Mouse (Mus musculus) MEL (cell line): ENCODE results near the gene Fam110a.

Experiments
- CTCF ChIP-seq, 3 experiments: IDR thresholded peaks in 2 of 3; conservative IDR thresholded peaks in 1 of 3; 2 replicates each; pipeline ENCODE4 v1.5.1; 2011 to 2012; ENCODE audit warnings: low read length in 3 of 3, low read depth in 2 of 3, mild to moderate bottlenecking in 2 of 3, improper control_type of control experiment in 1 of 3, inconsistent platforms in 1 of 3, mixed read lengths in 1 of 3, moderate library complexity in 1 of 3; ENCODE audit not compliant: control insufficient read depth in 1 of 3, insufficient read depth in 1 of 3, poor library complexity in 1 of 3, severe bottlenecking in 1 of 3
- E2F4 ChIP-seq: IDR thresholded peaks from 2 replicates; pipeline ENCODE4 v1.6.1; 2011; ENCODE audit warnings: low read depth, low read length, improper control_type of control experiment, borderline replicate concordance
- EP300 ChIP-seq, 2 experiments: IDR thresholded peaks; 2 replicates each; pipeline ENCODE4 v1.6.1; 2011; ENCODE audit warnings: improper control_type of control experiment in 2 of 2, low read length in 2 of 2, low read depth in 1 of 2, mild to moderate bottlenecking in 1 of 2
- GATA1 ChIP-seq: IDR thresholded peaks from 2 replicates; pipeline ENCODE4 v1.6.1; 2011; ENCODE audit warnings: low read depth, low read length, improper control_type of control experiment
- JUND ChIP-seq: IDR thresholded peaks from 2 replicates; pipeline ENCODE4 v1.6.1; 2011; ENCODE audit warnings: low read depth, mild to moderate bottlenecking, improper control_type of control experiment, low read length
- POLR2A ChIP-seq, 2 experiments: IDR thresholded peaks; 2 replicates each; pipeline ENCODE4 v1.6.1; 2011 to 2012; ENCODE audit warnings: low read length in 2 of 2, mild to moderate bottlenecking in 2 of 2, control low read depth in 1 of 2, improper control_type of control experiment in 1 of 2, low read depth in 1 of 2, moderate library complexity in 1 of 2; ENCODE audit not compliant: control insufficient read depth in 1 of 2, insufficient read depth in 1 of 2, poor library complexity in 1 of 2
- RAD21 ChIP-seq: IDR thresholded peaks from 2 replicates; pipeline ENCODE4 v1.6.1; 2011; ENCODE audit warnings: mild to moderate bottlenecking, low read depth, low read length, improper control_type of control experiment
- SIN3A ChIP-seq: IDR thresholded peaks from 2 replicates; pipeline ENCODE4 v1.6.1; 2012; ENCODE audit warnings: low read length, improper control_type of control experiment, inconsistent platforms
- TBP ChIP-seq: IDR thresholded peaks from 2 replicates; pipeline ENCODE4 v1.8.0; 2011; ENCODE audit warnings: low read depth, low read length, improper control_type of control experiment

DNA sequence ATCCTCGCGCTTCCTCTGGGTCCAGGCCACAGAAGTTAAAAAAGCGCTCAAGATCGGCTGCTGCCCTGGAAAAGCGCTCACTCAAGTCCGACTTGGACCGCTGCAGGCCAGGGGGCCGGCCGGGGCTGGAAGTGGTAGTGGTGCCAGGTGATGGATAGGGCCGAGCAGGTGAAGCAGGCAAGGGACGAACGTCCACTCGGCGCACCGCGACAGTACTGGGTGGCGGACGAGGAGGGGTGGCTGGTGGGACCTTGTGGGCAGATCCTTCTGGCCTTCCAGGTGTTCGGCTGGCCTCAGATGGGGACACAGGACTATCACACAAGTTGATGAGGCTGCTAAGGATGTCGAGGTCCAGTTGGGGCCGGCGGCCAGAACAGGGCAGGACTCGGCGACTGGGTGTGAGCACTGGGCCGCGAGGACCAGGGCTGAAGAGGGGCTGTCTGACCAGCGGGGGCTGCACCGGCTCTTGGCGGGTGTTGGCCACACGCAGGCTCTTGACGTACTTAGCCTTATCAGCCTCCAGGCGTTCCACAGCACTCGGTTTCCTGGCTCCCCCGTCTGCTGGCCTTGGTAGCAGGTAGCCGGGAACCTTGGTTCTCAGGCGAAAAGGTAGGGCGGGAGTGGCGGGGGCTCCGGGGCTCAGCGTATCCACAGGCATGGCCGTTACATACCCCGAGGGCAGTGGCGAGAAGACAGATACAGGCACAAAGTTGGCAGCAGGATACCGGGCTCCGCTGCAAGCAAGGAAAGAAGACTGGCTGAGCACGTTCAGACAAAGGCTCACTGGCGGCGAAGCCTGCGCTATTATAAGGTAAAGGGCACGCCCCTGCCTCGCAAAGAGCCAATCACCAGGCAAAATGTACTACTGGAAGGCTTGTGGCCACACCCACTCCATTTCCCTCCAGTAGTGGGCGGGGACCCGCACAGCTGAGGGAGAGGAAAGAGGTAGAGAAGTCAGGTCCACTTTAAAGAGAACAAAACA is 9.5 kb downstream of the Fam110a start:
- TF ChIP-seq SIN3A, result no peak
- TF ChIP-seq GATA1, result no peak
- no peak for TF ChIP-seq E2F4
- no peak for TF ChIP-seq CTCF (IDR thresholded peaks at IDR 0.05 in 2 of 3, conservative IDR thresholded peaks at IDR 0.05 in 1 of 3; ENCODE audit: control insufficient read depth in 1 of 3, insufficient read depth in 1 of 3, low read depth in 2 of 3, low read length in 3 of 3, poor library complexity in 1 of 3, severe bottlenecking in 1 of 3)
- TF ChIP-seq RAD21, result no peak
- TF ChIP-seq POLR2A (IDR thresholded peaks at IDR 0.05; ENCODE audit: control insufficient read depth in 1 of 2, insufficient read depth in 1 of 2, low read depth in 1 of 2, low read length in 2 of 2, poor library complexity in 1 of 2), result no peak
- TF ChIP-seq JUND, result no peak
- no peak for TF ChIP-seq TBP
- no peak for TF ChIP-seq EP300 (IDR thresholded peaks at IDR 0.05; ENCODE audit: low read depth in 1 of 2, low read length in 2 of 2)
